Mouse (Mus musculus) CH12.LX (cell line): ENCODE results near the gene Dpp6.

Experiments used
- CTCF ChIP-seq, 2 experiments: IDR thresholded peaks in 1 of 2; conservative IDR thresholded peaks in 1 of 2; 2 replicates each; pipeline ENCODE4 v1.5.1; 2011 to 2012; ENCODE audit warnings: low read depth in 2 of 2, low read length in 2 of 2, improper control_type of control experiment in 1 of 2, inconsistent platforms in 1 of 2, mild to moderate bottlenecking in 1 of 2, moderate library complexity in 1 of 2
- E2F4 ChIP-seq: IDR thresholded peaks from 2 replicates; pipeline ENCODE4 v1.6.1; 2011; ENCODE audit warnings: low read depth, low read length, improper control_type of control experiment; ENCODE audit not compliant: insufficient replicate concordance
- EP300 ChIP-seq: IDR thresholded peaks from 2 replicates; pipeline ENCODE4 v1.6.1; 2011; ENCODE audit warnings: low read length, improper control_type of control experiment
- ETS1 ChIP-seq: conservative IDR thresholded peaks from 2 replicates; pipeline ENCODE4 v1.6.1; 2012; ENCODE audit warnings: low read depth, mild to moderate bottlenecking, inconsistent platforms, low read length, improper control_type of control experiment, moderate library complexity
- IRF4 ChIP-seq: IDR thresholded peaks from 2 replicates; pipeline ENCODE4 v1.6.1; 2014; ENCODE audit warnings: low read depth, mild to moderate bottlenecking, inconsistent platforms, low read length, improper control_type of control experiment
- KAT2A ChIP-seq: IDR thresholded peaks from 2 replicates; pipeline ENCODE4 v1.6.1; 2012; ENCODE audit warnings: low read length, improper control_type of control experiment, inconsistent platforms; ENCODE audit not compliant: insufficient replicate concordance
- MAZ ChIP-seq: IDR thresholded peaks from 2 replicates; pipeline ENCODE4 v1.6.1; 2012; ENCODE audit warnings: low read depth, mild to moderate bottlenecking, inconsistent platforms, low read length, improper control_type of control experiment, moderate library complexity
- POLR2A ChIP-seq: IDR thresholded peaks from 2 replicates; pipeline ENCODE4 v1.6.1; 2011; ENCODE audit warnings: low read depth, mild to moderate bottlenecking, improper control_type of control experiment, low read length
- RCOR1 ChIP-seq: conservative IDR thresholded peaks from 2 replicates; pipeline ENCODE4 v1.6.1; 2012; ENCODE audit warnings: low read depth, mild to moderate bottlenecking, inconsistent platforms, low read length, improper control_type of control experiment
- TBP ChIP-seq: conservative IDR thresholded peaks from 2 replicates; pipeline ENCODE4 v1.6.1; 2011; ENCODE audit warnings: low read depth, low read length, improper control_type of control experiment
- USF1 ChIP-seq: IDR thresholded peaks from 2 replicates; pipeline ENCODE4 v1.6.1; 2014; ENCODE audit warnings: low read depth, mild to moderate bottlenecking, inconsistent platforms, low read length, improper control_type of control experiment
- USF2 ChIP-seq: conservative IDR thresholded peaks from 2 replicates; pipeline ENCODE4 v1.6.1; 2011; ENCODE audit warnings: low read depth, low read length, improper control_type of control experiment
- ZKSCAN1 ChIP-seq: IDR thresholded peaks from 2 replicates; pipeline ENCODE4 v1.6.1; 2012; ENCODE audit warnings: low read depth, inconsistent platforms, low read length, improper control_type of control experiment, borderline replicate concordance
- ZNF384 ChIP-seq: IDR thresholded peaks from 2 replicates; pipeline ENCODE4 v1.6.1; 2012; ENCODE audit warnings: low read depth, low read length, improper control_type of control experiment, inconsistent platforms

DNA sequence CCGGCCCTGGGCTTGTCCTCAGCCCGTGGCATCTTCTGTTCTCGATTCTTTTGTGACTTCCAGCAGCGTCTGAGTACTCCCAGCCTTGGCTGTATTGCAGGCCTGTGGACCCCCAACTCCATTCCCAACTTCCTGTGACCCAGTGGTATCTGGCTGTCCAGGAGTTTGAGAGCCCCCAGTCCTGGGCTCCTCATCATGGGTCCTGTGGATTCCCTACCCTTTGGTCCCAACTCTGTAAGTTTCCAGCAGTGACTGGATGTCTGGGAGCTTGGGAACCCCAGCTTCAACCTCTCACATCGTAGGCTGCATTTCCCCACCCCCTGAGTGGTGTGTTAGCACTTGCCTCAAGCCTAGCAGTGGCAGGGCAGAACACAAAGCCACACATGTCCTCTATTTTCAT lies 220.8 kb downstream of the Dpp6 start:
- TF ChIP-seq TBP = no peak
- TF ChIP-seq POLR2A = no peak
- no peak for TF ChIP-seq CTCF (conservative IDR thresholded peaks at IDR 0.05 in 1 of 2, IDR thresholded peaks at IDR 0.05 in 1 of 2; ENCODE audit: low read depth in 2 of 2, low read length in 2 of 2)
- TF ChIP-seq KAT2A = no peak
- no peak for TF ChIP-seq E2F4
- TF ChIP-seq EP300 = no peak
- TF ChIP-seq IRF4 = no peak
- TF ChIP-seq RCOR1 = no peak
- no peak for TF ChIP-seq ZNF384
- TF ChIP-seq MAZ = no peak
- no peak for TF ChIP-seq ETS1
- TF ChIP-seq USF1 = no peak
- TF ChIP-seq ZKSCAN1 = no peak
- no peak for TF ChIP-seq USF2
